Mouse (Mus musculus): ENCODE results near the gene Gm42957. TPM values are rescaled to one million over a fixed set of nuclear protein-coding genes. Genes with fewer than 3 reads are reported as not detected.

The Gm42957 gene
- polyA plus RNA-seq, 1 experiment from 2014 or later: 0.14 TPM

DNA sequence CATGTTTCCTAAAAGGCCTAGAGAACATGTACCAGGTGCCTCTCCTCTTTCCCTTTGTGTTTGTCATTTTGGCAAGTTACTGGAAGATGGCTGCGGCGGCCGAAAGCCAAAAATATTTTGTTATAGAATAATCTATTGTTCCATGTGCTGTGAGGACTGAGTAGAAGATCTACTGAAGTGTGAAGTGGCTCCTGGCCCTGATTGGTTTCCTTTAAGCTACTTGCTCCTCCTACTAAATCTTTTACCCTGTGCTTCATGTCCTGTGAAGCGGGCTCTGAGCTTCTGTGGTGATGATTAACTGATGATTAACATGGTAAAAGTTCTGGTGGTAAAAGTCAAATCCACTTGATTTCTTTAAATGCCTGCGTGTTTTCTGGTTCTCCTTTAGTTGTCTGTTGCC lies 31.6 kb downstream of the Gm42957 start:
- Histone ChIP-seq H3K4me3 (ENCODE audit: low read length) (no peak overlapping the region), H3K4me1 (ENCODE audit: control insufficient read depth, insufficient read depth, low read length) (peaks cover 13% of the 10 kb centered on the region), H3K27ac (ENCODE audit: low read length) (no peak overlapping the region), H3K36me3 (ENCODE audit: control insufficient read depth, insufficient read depth) (no peaks in the 10 kb centered on the region), H3K9ac (ENCODE audit: low read length) (no peak overlapping the region), H3K9me3 (replicated peaks; ENCODE audit: control insufficient read depth, low read length) (no peaks in the 10 kb centered on the region), H3K27me3 (ENCODE audit: control insufficient read depth, insufficient read depth, low read length) (no peaks in the 10 kb centered on the region), H3K4me2 (ENCODE audit: low read depth, low read length) (no peak overlapping the region)
- ATAC-seq (replicated peaks; ENCODE audit: extremely low read depth, insufficient read depth, low FRiP score): no peak
- 91% methylated on average over 5 of the region's 5 CpGs for WGBS

DNA sequence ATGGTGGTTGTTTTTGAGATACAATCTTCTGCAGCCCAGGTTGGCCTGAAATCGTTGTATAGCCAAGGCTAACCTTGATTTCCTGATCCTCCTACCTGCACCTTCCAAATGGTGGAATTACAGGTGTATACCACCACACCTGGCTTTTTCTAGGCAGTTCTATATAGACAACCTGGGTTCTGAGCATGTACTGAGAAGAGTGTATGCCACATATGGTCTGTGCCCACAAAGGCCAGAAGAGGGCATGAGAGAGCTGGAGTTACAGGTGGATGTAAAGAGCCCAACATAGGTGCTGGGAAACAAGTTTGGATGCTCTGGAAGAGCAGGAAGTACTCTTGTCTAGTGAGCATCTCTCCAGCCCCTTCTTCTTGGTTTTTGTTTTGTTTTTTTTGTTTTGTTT lies 32.0 kb downstream of the Gm42957 start:
- Histone ChIP-seq H3K4me3 (ENCODE audit: low read length) (no peak overlapping the region), H3K9me3 (replicated peaks; ENCODE audit: control insufficient read depth, low read length) (no peaks in the 10 kb centered on the region), H3K27ac (ENCODE audit: low read length) (no peak overlapping the region), H3K4me1 (ENCODE audit: control insufficient read depth, insufficient read depth, low read length) (peaks cover 13% of the 10 kb centered on the region), H3K36me3 (ENCODE audit: control insufficient read depth, insufficient read depth) (no peaks in the 10 kb centered on the region), H3K9ac (ENCODE audit: low read length) (no peak overlapping the region), H3K4me2 (ENCODE audit: low read depth, low read length) (no peak overlapping the region), H3K27me3 (ENCODE audit: control insufficient read depth, insufficient read depth, low read length) (no peaks in the 10 kb centered on the region)
- 27% methylated on average over 1 of the region's 1 CpGs for WGBS
- ATAC-seq (replicated peaks; ENCODE audit: extremely low read depth, insufficient read depth, low FRiP score): no peak

DNA sequence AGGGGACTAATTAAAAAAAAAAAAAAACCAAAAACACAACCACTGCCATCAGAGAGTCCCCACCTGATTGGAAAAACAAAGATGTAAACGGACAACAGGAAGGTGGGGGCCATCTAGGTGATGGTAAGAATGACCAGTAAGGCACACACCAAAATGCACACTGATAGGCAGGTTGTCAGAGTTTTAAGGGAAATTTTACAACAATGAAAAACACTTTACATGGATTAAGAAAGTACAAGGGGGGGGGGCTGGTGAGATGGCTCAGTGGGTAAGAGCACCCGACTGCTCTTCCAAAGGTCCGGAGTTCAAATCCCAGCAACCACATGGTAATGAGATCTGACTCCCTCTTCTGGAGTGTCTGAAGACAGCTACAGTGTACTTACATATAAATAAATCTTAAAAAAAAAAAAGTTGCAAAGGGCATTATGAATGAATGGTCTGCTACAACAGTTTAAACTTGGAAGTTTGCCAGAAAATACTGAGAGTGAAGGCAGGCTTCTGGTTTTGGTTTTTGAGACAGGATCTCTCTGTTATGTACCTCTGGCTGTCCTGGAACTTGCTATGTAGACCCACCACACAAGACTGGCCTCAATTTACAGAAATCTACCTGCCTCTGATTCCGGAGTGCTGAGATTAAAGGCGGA lies 33.3 kb downstream of the Gm42957 start:
- 88% methylated on average over 5 of the region's 5 CpGs for WGBS
- Histone ChIP-seq H3K9me3 (replicated peaks; ENCODE audit: control insufficient read depth, low read length) (no peaks in the 10 kb centered on the region), H3K36me3 (ENCODE audit: control insufficient read depth, insufficient read depth) (no peaks in the 10 kb centered on the region), H3K4me2 (ENCODE audit: low read depth, low read length) (no peak overlapping the region), H3K27ac (ENCODE audit: low read length) (no peak overlapping the region), H3K4me1 (ENCODE audit: control insufficient read depth, insufficient read depth, low read length) (peaks cover 11% of the 10 kb centered on the region), H3K4me3 (ENCODE audit: low read length) (no peak overlapping the region), H3K27me3 (ENCODE audit: control insufficient read depth, insufficient read depth, low read length) (no peaks in the 10 kb centered on the region), H3K9ac (ENCODE audit: low read length) (no peak overlapping the region)
- ATAC-seq (replicated peaks; ENCODE audit: extremely low read depth, insufficient read depth, low FRiP score): no peak

DNA sequence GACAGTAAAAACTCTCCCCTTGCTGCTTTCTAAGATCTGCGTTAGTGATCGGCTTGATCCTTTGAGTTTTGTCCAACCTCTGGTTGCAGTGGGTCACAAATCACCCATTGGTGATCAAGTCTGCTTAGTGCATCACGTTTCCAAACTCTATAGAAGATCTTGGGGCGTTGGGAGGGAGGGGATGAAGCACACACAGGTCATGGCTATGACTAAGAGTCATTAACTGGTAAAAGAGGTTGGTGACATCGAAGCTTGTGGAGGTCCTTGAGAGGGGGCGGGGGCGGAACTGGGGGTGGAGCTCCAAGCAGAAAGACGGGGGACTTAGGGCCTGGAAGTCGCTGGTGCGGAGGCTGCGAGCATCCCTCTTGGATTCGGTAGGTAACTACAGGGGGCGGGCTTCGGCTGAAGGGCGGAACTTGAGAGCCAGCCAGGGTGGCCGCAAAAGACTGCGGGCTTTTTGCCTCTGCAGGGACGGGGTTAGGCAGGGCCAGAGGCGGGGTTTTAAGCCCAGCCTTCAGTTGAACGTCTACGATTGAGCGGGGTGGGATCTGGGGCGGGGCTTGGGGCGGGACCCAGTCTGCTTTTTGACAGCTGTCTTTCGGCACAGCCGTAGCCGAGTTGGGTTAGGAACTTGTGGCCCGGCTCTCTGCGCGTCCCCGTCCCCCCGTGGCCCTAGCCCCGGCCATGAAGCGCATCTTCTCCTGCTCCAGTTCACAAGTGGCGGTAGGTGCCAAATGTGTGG lies 34.6 kb downstream of the Gm42957 start, which contains the start of gene Ankrd35:
TSS of gene Ankrd35 (plus strand) at position 405 of the 742 bp plus-strand sequence.
- Histone ChIP-seq H3K27me3 (ENCODE audit: control insufficient read depth, insufficient read depth, low read length) (no peaks in the 10 kb centered on the region), H3K4me2 (ENCODE audit: low read depth, low read length) (peak within 1 kb of the TSS; percentile 78), H3K9me3 (replicated peaks; ENCODE audit: control insufficient read depth, low read length) (no peaks in the 10 kb centered on the region), H3K36me3 (ENCODE audit: control insufficient read depth, insufficient read depth) (no peaks in the 10 kb centered on the region), H3K4me1 (ENCODE audit: control insufficient read depth, insufficient read depth, low read length) (peaks cover 4% of the 10 kb centered on the region), H3K27ac (ENCODE audit: low read length) (no peak within 1 kb of the TSS), H3K4me3 (ENCODE audit: low read length) (peak within 1 kb of the TSS; percentile 52), H3K9ac (ENCODE audit: low read length) (peak within 1 kb of the TSS; percentile 35)
- ATAC-seq (replicated peaks; ENCODE audit: extremely low read depth, insufficient read depth, low FRiP score): peak; percentile 95
- 6% methylated on average over 35 of the region's 35 CpGs for WGBS

DNA sequence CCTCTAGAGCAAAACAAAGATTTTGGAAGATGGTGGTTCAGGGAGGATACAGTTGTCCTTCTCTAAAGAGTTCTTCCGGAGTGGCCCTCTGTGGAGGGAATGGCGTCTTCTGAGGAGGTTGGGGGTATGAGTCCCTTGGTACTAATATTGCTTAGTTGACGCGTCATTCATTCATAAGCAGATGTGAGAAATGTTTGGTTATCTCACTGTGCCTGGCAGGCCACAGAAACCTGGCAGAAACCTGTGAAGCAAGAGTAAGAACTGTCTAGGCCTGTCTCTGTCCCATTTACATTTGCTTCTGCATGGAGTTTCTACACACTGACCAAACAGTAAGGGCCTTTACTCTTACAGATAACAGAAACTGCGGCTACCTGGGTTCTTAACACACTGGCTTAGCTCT lies 36.2 kb downstream of the Gm42957 start:
- WGBS: 91% methylated on average over 5 of the region's 5 CpGs

DNA sequence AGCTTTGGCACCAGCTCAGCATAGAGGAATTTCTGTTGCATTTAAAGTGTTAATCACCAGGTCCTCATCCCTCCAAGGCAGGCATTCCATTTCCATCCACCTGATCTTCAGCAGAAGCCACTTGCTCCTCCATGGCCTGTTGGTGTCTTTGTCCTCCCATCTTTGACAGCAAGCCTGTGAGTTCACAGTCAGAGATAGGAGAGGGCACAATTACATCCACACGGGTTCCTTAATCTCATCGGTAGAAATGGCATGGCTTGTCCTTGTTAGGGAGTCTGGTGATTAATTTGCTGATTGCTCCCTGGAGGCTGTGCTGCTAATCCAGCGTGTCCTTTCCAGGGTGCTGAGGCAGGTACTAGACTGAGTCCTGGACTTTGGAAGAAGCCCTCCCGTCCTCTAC lies 38.2 kb downstream of the Gm42957 start:
- Histone ChIP-seq H3K4me1 (ENCODE audit: control insufficient read depth, insufficient read depth, low read length) (peaks cover 4% of the 10 kb centered on the region), H3K27me3 (ENCODE audit: control insufficient read depth, insufficient read depth, low read length) (0 out of 2 replicates have a peak, but pooled peaks cover 5% of the 10 kb centered on the region), H3K9ac (ENCODE audit: low read length) (no peak overlapping the region), H3K4me3 (ENCODE audit: low read length) (no peak overlapping the region), H3K36me3 (ENCODE audit: control insufficient read depth, insufficient read depth) (no peaks in the 10 kb centered on the region), H3K4me2 (ENCODE audit: low read depth, low read length) (no peak overlapping the region), H3K9me3 (replicated peaks; ENCODE audit: control insufficient read depth, low read length) (no peaks in the 10 kb centered on the region), H3K27ac (ENCODE audit: low read length) (no peak overlapping the region)
- no peak for ATAC-seq (replicated peaks; ENCODE audit: extremely low read depth, insufficient read depth, low FRiP score)
- whole genome bisulfite sequencing: 64% methylated on average over 4 of the region's 4 CpGs

More for the DNA sequence above, 36.2 kb downstream of the Gm42957 start:
- Histone ChIP-seq H3K4me2 (ENCODE audit: low read depth, low read length) (no peak overlapping the region), H3K4me1 (ENCODE audit: control insufficient read depth, insufficient read depth, low read length) (peaks cover 4% of the 10 kb centered on the region), H3K27ac (ENCODE audit: low read length) (no peak overlapping the region), H3K27me3 (ENCODE audit: control insufficient read depth, insufficient read depth, low read length) (no peaks in the 10 kb centered on the region), H3K9ac (ENCODE audit: low read length) (no peak overlapping the region), H3K36me3 (ENCODE audit: control insufficient read depth, insufficient read depth) (no peaks in the 10 kb centered on the region), H3K9me3 (replicated peaks; ENCODE audit: control insufficient read depth, low read length) (no peaks in the 10 kb centered on the region), H3K4me3 (ENCODE audit: low read length) (no peak overlapping the region)
- no peak for ATAC-seq (replicated peaks; ENCODE audit: extremely low read depth, insufficient read depth, low FRiP score)

DNA sequence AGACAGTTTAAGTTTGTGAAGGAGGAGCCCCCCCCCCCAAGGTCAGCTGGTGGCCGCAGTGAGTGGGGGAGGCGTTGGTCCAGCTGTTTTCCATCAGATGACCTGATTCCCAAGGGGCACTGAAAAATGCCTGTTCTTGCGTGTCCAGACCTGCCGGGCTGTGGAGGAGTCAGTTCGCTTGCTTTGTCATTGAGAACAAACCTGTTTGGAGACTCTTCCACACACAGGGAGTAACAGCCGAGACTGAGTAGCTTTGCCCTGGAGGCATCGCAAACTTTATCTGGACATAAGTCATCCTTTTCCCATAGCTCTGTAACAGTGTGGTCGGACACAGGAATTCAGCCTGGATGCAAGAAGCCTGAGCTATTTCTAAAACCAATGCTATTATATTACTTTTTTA lies 39.2 kb downstream of the Gm42957 start:
- no peak for ATAC-seq (replicated peaks; ENCODE audit: extremely low read depth, insufficient read depth, low FRiP score)
- 62% methylated on average over 8 of the region's 8 CpGs for WGBS

DNA sequence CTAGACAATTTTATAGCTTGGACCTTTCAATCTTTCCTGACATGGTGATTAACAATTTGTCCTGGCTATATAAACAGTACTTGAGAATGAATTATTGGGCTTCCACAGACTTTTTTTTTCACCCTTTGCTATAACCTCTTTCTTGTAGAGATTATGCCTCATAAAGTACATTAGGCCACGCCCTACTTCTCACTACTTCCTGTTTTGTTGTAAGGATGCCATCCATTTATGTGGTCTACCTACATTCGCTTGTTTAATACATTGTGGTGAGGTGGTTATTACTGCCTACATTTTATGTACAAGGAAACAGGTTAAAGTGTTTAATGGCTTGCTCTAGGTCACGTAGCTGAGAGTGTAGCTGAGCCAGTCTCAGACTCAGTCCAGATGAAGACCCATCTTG lies 39.9 kb downstream of the Gm42957 start:
- Histone ChIP-seq H3K9me3 (replicated peaks; ENCODE audit: control insufficient read depth, low read length) (no peaks in the 10 kb centered on the region), H3K9ac (ENCODE audit: low read length) (no peak overlapping the region), H3K27me3 (ENCODE audit: control insufficient read depth, insufficient read depth, low read length) (0 out of 2 replicates have a peak, but pooled peaks cover 5% of the 10 kb centered on the region), H3K4me1 (ENCODE audit: control insufficient read depth, insufficient read depth, low read length) (peaks cover 4% of the 10 kb centered on the region), H3K27ac (ENCODE audit: low read length) (no peak overlapping the region), H3K4me3 (ENCODE audit: low read length) (no peak overlapping the region), H3K36me3 (ENCODE audit: control insufficient read depth, insufficient read depth) (no peaks in the 10 kb centered on the region), H3K4me2 (ENCODE audit: low read depth, low read length) (no peak overlapping the region)
- ATAC-seq (replicated peaks; ENCODE audit: extremely low read depth, insufficient read depth, low FRiP score): no peak
- 83% methylated on average over 3 of the region's 3 CpGs for WGBS

More for the DNA sequence above, 39.2 kb downstream of the Gm42957 start:
- Histone ChIP-seq H3K4me3 (ENCODE audit: low read length) (no peak overlapping the region), H3K27me3 (ENCODE audit: control insufficient read depth, insufficient read depth, low read length) (0 out of 2 replicates have a peak, but pooled peaks cover 5% of the 10 kb centered on the region), H3K36me3 (ENCODE audit: control insufficient read depth, insufficient read depth) (no peaks in the 10 kb centered on the region), H3K4me2 (ENCODE audit: low read depth, low read length) (no peak overlapping the region), H3K9me3 (replicated peaks; ENCODE audit: control insufficient read depth, low read length) (no peaks in the 10 kb centered on the region), H3K9ac (ENCODE audit: low read length) (no peak overlapping the region), H3K27ac (ENCODE audit: low read length) (no peak overlapping the region), H3K4me1 (ENCODE audit: control insufficient read depth, insufficient read depth, low read length) (peaks cover 4% of the 10 kb centered on the region)

DNA sequence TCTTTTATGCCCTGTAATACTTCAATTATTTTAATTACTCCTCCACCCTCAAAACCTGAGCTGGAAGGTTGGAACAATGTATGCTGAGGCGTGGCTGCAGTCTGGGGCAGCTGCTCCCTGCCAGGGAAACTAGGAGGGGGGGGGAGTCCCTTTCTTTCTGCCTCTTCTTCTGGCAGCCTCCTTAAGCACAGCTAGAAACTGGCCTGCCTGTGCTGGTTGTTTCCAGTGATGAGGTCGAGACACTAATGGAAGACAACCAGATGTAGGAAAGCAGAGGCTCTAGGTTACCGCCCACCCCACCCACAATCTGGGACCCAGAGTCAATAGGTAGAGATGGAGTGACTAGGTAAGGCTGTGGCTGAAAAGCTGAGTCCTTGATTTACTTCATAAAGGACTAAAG lies 40.4 kb downstream of the Gm42957 start:
- Histone ChIP-seq H3K27ac (ENCODE audit: low read length) (no peak overlapping the region), H3K4me1 (ENCODE audit: control insufficient read depth, insufficient read depth, low read length) (peaks cover under 1% of the 10 kb centered on the region; the same call in 1 of the 2 replicates), H3K9me3 (replicated peaks; ENCODE audit: control insufficient read depth, low read length) (no peaks in the 10 kb centered on the region), H3K4me3 (ENCODE audit: low read length) (no peak overlapping the region), H3K4me2 (ENCODE audit: low read depth, low read length) (no peak overlapping the region), H3K27me3 (ENCODE audit: control insufficient read depth, insufficient read depth, low read length) (0 out of 2 replicates have a peak, but pooled peaks cover 5% of the 10 kb centered on the region), H3K36me3 (ENCODE audit: control insufficient read depth, insufficient read depth) (no peaks in the 10 kb centered on the region), H3K9ac (ENCODE audit: low read length) (no peak overlapping the region)
- 64% methylated on average over 3 of the region's 3 CpGs for WGBS
- no peak for ATAC-seq (replicated peaks; ENCODE audit: extremely low read depth, insufficient read depth, low FRiP score)
